Mouse (Mus musculus) myocyte (in vitro differentiated cells): Measurements from ENCODE around the gene Abhd6. TPM values are rescaled to one million over a fixed set of nuclear protein-coding genes. Genes with fewer than 3 reads are reported as not detected.

Experiments used
- H3K27me3 ChIP-seq: one replicate; pipeline ENCODE4 v1.6.1; 2011; ENCODE audit not compliant: control insufficient read depth, insufficient read depth, insufficient read length
- H3K36me3 ChIP-seq: one replicate; pipeline ENCODE4 v1.6.1; 2011; ENCODE audit not compliant: control insufficient read depth, insufficient read depth
- H3K4me2 ChIP-seq: one replicate; pipeline ENCODE4 v1.6.1; 2011; ENCODE audit warnings: low read depth, control low read depth
- H3K4me3 ChIP-seq: one replicate; pipeline ENCODE4 v1.5.1; 2011; ENCODE audit warnings: mild to moderate bottlenecking, control low read depth, moderate library complexity
- H3K79me2 ChIP-seq: one replicate; pipeline ENCODE4 v1.6.1; 2011; ENCODE audit not compliant: control insufficient read depth, insufficient read depth
- H3ac ChIP-seq: one replicate; pipeline ENCODE4 v1.6.1; 2011; ENCODE audit not compliant: control insufficient read depth, insufficient read length
- CEBPB ChIP-seq: IDR thresholded peaks from 2 replicates; pipeline ENCODE4 v1.6.1; 2011; ENCODE audit warnings: mild to moderate bottlenecking, moderate library complexity; ENCODE audit not compliant: poor library complexity, insufficient read depth, severe bottlenecking
- E2F4 ChIP-seq: IDR thresholded peaks from one replicate; pipeline ENCODE4 v1.6.1; 2011; ENCODE audit warnings: mild to moderate bottlenecking, control low read depth, moderate library complexity; ENCODE audit not compliant: insufficient read depth
- MAX ChIP-seq: IDR thresholded peaks from one replicate; pipeline ENCODE4 v1.6.1; 2011; ENCODE audit warnings: low read depth, mild to moderate bottlenecking, control low read depth
- MYOD1 ChIP-seq, 3 experiments: IDR thresholded peaks; one replicate each; pipeline ENCODE4 v1.6.1; 2011; ENCODE audit warnings: control low read depth in 2 of 3, low read depth in 2 of 3, mild to moderate bottlenecking in 2 of 3, moderate library complexity in 1 of 3; ENCODE audit not compliant: insufficient read length in 2 of 3, control insufficient read depth in 1 of 3
- MYOG ChIP-seq, 3 experiments: IDR thresholded peaks; one replicate each; pipeline ENCODE4 v1.6.1; 2011; ENCODE audit warnings: control low read depth in 2 of 3, low read depth in 2 of 3, mild to moderate bottlenecking in 2 of 3; ENCODE audit not compliant: insufficient read length in 2 of 3, control insufficient read depth in 1 of 3, insufficient read depth in 1 of 3
- POLR2A ChIP-seq: IDR thresholded peaks from one replicate; pipeline ENCODE4 v1.6.1; 2011; ENCODE audit warnings: low read depth, mild to moderate bottlenecking, control low read depth, moderate library complexity; ENCODE audit not compliant: insufficient read length
- POLR2AphosphoS2 ChIP-seq: IDR thresholded peaks from one replicate; pipeline ENCODE4 v1.6.1; 2011; ENCODE audit warnings: low read depth, control low read depth; ENCODE audit not compliant: insufficient read length
- REST ChIP-seq: IDR thresholded peaks from one replicate; pipeline ENCODE4 v1.6.1; 2011; ENCODE audit warnings: mild to moderate bottlenecking, control low read depth, moderate library complexity; ENCODE audit not compliant: insufficient read depth, insufficient read length
- SRF ChIP-seq: IDR thresholded peaks from one replicate; pipeline ENCODE4 v1.6.1; 2011; ENCODE audit warnings: low read depth; ENCODE audit not compliant: control insufficient read depth, insufficient read length
- TCF12 ChIP-seq: IDR thresholded peaks from one replicate; pipeline ENCODE4 v1.6.1; 2011; ENCODE audit warnings: mild to moderate bottlenecking, control low read depth; ENCODE audit not compliant: poor library complexity, insufficient read depth, severe bottlenecking
- TCF3 ChIP-seq: IDR thresholded peaks from one replicate; pipeline ENCODE4 v1.6.1; 2011; ENCODE audit warnings: low read depth, control low read depth; ENCODE audit not compliant: insufficient read length
- USF1 ChIP-seq: IDR thresholded peaks from one replicate; pipeline ENCODE4 v1.6.1; 2011; ENCODE audit warnings: low read depth, mild to moderate bottlenecking, control low read depth, moderate library complexity
- polyA plus RNA-seq: library from polyadenylated mRNA; unstranded; fragments of >200 nt; fragmentation: generic; extraction: Trizol; gene quantifications from one replicate; pipeline ENCODE4 v1.2.1, GENCODE M21; 2012; ENCODE audit warnings: missing spikeins

Abhd6 gene
- polyA plus RNA-seq, 1 experiment, result 10.5 TPM

- peaks cover 10% of the 10 kb centered on the region for H3K36me3 ChIP-seq
- H3K79me2 ChIP-seq, result no peaks in the 10 kb centered on the region
- no peak overlapping the region for H3K4me3 ChIP-seq
- no peak overlapping the region for H3K4me2 ChIP-seq
- TF ChIP-seq CEBPB (no peak), POLR2A (no peak), USF1 (no peak), POLR2AphosphoS2 (no peak), E2F4 (no peak), MAX (no peak)
- H3K27me3 ChIP-seq, result no peaks in the 10 kb centered on the region
- no peak overlapping the region for H3ac ChIP-seq
Measured at GRCm38 (mm10) chr14:8093427-8093826, 90.7 kb downstream of the Abhd6 start.

- Histone ChIP-seq H3K79me2 (peaks cover 7% of the 10 kb centered on the region), H3K4me2 (no peak overlapping the region), H3K36me3 (peaks cover 5% of the 10 kb centered on the region), H3K27me3 (no peaks in the 10 kb centered on the region), H3ac (no peak overlapping the region), H3K4me3 (no peak overlapping the region)
- TF ChIP-seq TCF3, result no peak
Measured at GRCm38 (mm10) chr14:8094931-8095561, 92.3 kb downstream of the Abhd6 start.

DNA sequence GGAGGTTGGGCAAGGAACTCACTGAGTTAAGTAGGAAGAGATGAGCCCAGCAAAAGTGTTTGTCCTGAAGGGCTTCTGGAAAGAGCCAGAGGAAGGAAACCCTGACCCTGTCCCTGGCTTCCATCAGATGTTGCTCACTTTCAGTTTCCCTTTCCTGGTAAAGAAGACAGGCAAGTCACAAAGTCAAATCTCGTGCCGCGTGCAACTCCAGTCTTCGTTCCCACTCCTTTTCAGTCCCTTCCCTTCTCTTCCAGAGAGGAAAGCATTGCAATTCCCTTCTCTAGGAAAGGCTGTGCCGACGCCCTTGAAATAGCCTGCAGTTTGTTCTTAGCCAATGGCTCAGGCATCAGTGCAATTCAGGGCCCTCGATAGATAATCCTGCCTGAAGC, 92.9 kb downstream of the Abhd6 start:
- Histone ChIP-seq H3ac (no peak overlapping the region), H3K4me2 (no peak overlapping the region), H3K27me3 (no peaks in the 10 kb centered on the region), H3K4me3 (no peak overlapping the region), H3K79me2 (peaks cover 7% of the 10 kb centered on the region), H3K36me3 (peaks cover 3% of the 10 kb centered on the region)
- TF ChIP-seq TCF3 (no peak), MYOG (IDR thresholded peaks at IDR 0.05; ENCODE audit: control insufficient read depth in 1 of 3, insufficient read depth in 1 of 3, insufficient read length in 2 of 3, low read depth in 2 of 3) (no peak), POLR2AphosphoS2 (no peak), E2F4 (no peak), POLR2A (no peak), REST (no peak), MAX (no peak), MYOD1 (IDR thresholded peaks at IDR 0.05; ENCODE audit: control insufficient read depth in 1 of 3, insufficient read length in 2 of 3, low read depth in 2 of 3) (no peak), SRF (no peak), CEBPB (no peak), TCF12 (no peak), USF1 (no peak)

DNA sequence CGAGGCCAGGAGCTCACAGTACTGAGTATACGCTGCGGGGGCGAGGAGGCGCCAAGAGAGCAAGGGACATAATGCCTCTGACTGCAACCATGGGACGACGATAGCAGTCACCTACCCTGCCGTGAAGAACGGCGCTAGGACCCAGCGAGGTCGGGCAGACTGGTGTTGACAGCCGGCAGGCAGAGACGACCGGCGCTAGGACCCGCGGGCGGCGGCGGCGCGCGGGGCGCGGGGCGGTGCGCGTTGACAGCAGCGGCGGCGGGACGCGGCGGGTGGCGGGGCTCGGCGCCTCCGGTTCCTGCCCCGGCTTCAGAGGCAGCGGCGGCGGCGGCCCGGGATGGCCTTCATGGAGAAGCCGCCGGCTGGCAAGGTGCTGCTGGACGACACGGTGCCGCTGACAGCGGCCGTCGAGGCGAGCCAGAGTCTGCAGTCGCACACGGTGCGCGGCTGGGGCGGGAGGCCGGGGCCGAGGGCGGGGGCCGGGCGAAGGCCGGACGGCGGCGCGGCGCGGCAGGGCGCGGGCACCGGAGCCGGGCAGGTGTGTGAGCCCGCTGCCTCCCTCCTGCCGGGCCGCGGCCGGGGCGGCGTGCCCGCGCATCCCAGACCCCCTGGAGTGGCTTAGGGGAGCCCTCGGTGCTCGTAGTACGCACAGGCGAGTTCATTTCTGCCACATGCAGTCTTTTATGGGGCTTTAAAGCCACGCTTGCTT, 95.4 kb downstream of the Abhd6 start, which contains the start of gene Pxk:
Pxk (plus strand) TSS at position 234 of the 709 bp plus-strand sequence.
- TF ChIP-seq MYOD1 (IDR thresholded peaks at IDR 0.05; ENCODE audit: control insufficient read depth in 1 of 3, insufficient read length in 2 of 3, low read depth in 2 of 3) (peak in 2 of 3 experiments; percentile 45 to 68), CEBPB (no peak), POLR2AphosphoS2 (peak; percentile 58), MYOG (IDR thresholded peaks at IDR 0.05; ENCODE audit: control insufficient read depth in 1 of 3, insufficient read depth in 1 of 3, insufficient read length in 2 of 3, low read depth in 2 of 3) (peak; percentile 2 to 91 (median 78)), POLR2A (peak; percentile 66), SRF (no peak), E2F4 (peak; percentile 37)
- H3K4me2 ChIP-seq, result peak within 1 kb of the TSS; percentile 86

GRCm38 (mm10) chr14:8098687-8098995, 95.9 kb downstream of the Abhd6 start:
- peak overlapping the region; percentile 13 for H3ac ChIP-seq
- TF ChIP-seq TCF12 (no peak), MYOD1 (IDR thresholded peaks at IDR 0.05; ENCODE audit: control insufficient read depth in 1 of 3, insufficient read length in 2 of 3, low read depth in 2 of 3) (no peak), E2F4 (no peak), USF1 (no peak), SRF (no peak), REST (no peak), MYOG (IDR thresholded peaks at IDR 0.05; ENCODE audit: control insufficient read depth in 1 of 3, insufficient read depth in 1 of 3, insufficient read length in 2 of 3, low read depth in 2 of 3) (no peak), TCF3 (no peak), MAX (no peak), CEBPB (no peak), POLR2A (no peak), POLR2AphosphoS2 (no peak)
- H3K4me2 ChIP-seq, result peak overlapping the region; percentile 86
- peak overlapping the region; percentile 38 for H3K4me3 ChIP-seq
- H3K27me3 ChIP-seq, result no peaks in the 10 kb centered on the region
- peaks cover 7% of the 10 kb centered on the region for H3K79me2 ChIP-seq
- no peaks in the 10 kb centered on the region for H3K36me3 ChIP-seq

More for the DNA sequence above, 95.4 kb downstream of the Abhd6 start, which contains the start of gene Pxk:
- Histone ChIP-seq H3ac (peak within 1 kb of the TSS; percentile 13), H3K36me3 (no peaks in the 10 kb centered on the region), H3K79me2 (peaks cover 7% of the 10 kb centered on the region), H3K27me3 (no peaks in the 10 kb centered on the region), H3K4me3 (peak within 1 kb of the TSS; percentile 38)
